Mouse (Mus musculus) liver, embryonic 14.5 days (tissue): ENCODE results near the gene Cdv3. TPM values are rescaled to one million over a fixed set of nuclear protein-coding genes. Genes with fewer than 3 reads are reported as not detected.

ENCODE experiments used
- ATAC-seq: fragments of 200-750 bp; cut with Nextera tagmentation; 2 replicates; pipeline ENCODE4 v1.8.0; 2017; ENCODE audit warnings: moderate number of reproducible peaks, mild to moderate bottlenecking, moderate library complexity; ENCODE audit not compliant: insufficient read depth
- DNase-seq, 3 experiments: peaks; one replicate each; pipeline ENCODE4 v3.0.0-alpha.2; 2012 to 2013; ENCODE audit warnings: low read depth in 3 of 3, low spot score in 3 of 3
- H3K27ac ChIP-seq: fragments of 300-500 bp; sonication (generic); 2 replicates; pipeline ENCODE4 v1.5.1; 2014; ENCODE audit warnings: moderate library complexity, mild to moderate bottlenecking, control low read depth, inconsistent platforms
- H3K27me3 ChIP-seq: fragments of 300-500 bp; sonication (generic); 2 replicates; pipeline ENCODE4 v1.6.1; 2014; ENCODE audit warnings: mild to moderate bottlenecking, low read length, moderate library complexity; ENCODE audit not compliant: control insufficient read depth, insufficient read depth
- H3K36me3 ChIP-seq: fragments of 300-500 bp; sonication (generic); replicated peaks from 2 replicates; pipeline ENCODE4 v1.6.1; 2014; ENCODE audit warnings: low read depth; ENCODE audit not compliant: control insufficient read depth, insufficient read depth
- H3K4me1 ChIP-seq, 2 experiments: fragments of 200-500 bp in 1 of 2; fragments of 300-500 bp in 1 of 2; sonication (generic) in 1 of 2; replicated peaks; 2 replicates each; pipeline ENCODE4 v1.6.1; 2012 to 2014; ENCODE audit warnings: antibody characterized with exemption in 1 of 2, inconsistent platforms in 1 of 2, low read length in 1 of 2; ENCODE audit not compliant: control insufficient read depth in 2 of 2, insufficient read depth in 2 of 2
- H3K4me2 ChIP-seq: fragments of 300-500 bp; sonication (generic); 2 replicates; pipeline ENCODE4 v1.6.1; 2014; ENCODE audit warnings: low read depth, mild to moderate bottlenecking, control low read depth, moderate library complexity
- H3K4me3 ChIP-seq, 2 experiments: fragments of 200-500 bp in 1 of 2; fragments of 300-500 bp in 1 of 2; sonication (generic) in 1 of 2; 2 replicates each; pipeline ENCODE4 v1.5.1; 2012 to 2014; ENCODE audit warnings: low read depth in 2 of 2, low read length in 2 of 2, mild to moderate bottlenecking in 2 of 2, control low read depth in 1 of 2, inconsistent platforms in 1 of 2, moderate library complexity in 1 of 2; ENCODE audit not compliant: insufficient read depth in 1 of 2
- H3K9ac ChIP-seq: fragments of 300-500 bp; sonication (generic); replicated peaks from 2 replicates; pipeline ENCODE4 v1.6.1; 2014; ENCODE audit warnings: mild to moderate bottlenecking, control low read depth, moderate library complexity
- H3K9me3 ChIP-seq: fragments of 300-500 bp; sonication (generic); 2 replicates; pipeline ENCODE4 v1.6.1; 2016; ENCODE audit warnings: low read length, mixed read lengths; ENCODE audit not compliant: control insufficient read depth
- CTCF ChIP-seq: IDR thresholded peaks from 2 replicates; pipeline ENCODE4 v1.5.1; 2016; ENCODE audit warnings: antibody characterized with exemption, low read depth, control low read depth
- EP300 ChIP-seq: IDR thresholded peaks from 2 replicates; pipeline ENCODE4 v1.6.1; 2016; ENCODE audit warnings: antibody characterized with exemption, low read depth
- WGBS: fragments of 180-500 bp; shearing (Covaris S2); extraction: QIAGEN DNeasy Blood & Tissue Kit; methylation state at CpG from one replicate; pipeline ENCODE4 v1.1.7; 2014; ENCODE audit not compliant: insufficient replicate concordance; 5-methylcytosine and 5-hydroxymethylcytosine counted together
- polyA plus RNA-seq, 2 experiments: library from polyadenylated mRNA; depleted of rRNA in 1 of 2; stranded (reverse) in 1 of 2; unstranded in 1 of 2; fragments of >200 nt; fragmentation: Nextera tagmentation in 1 of 2; extraction: Ambion mirVana in 1 of 2; gene quantifications; 2 replicates each; pipeline versions ENCODE4 v1.2.1 to v1.2.3; 2012 to 2014

Gene Cdv3
- polyA plus RNA-seq, 2 experiments, result 32.0 to 41.8 TPM

- Histone ChIP-seq H3K9me3 (no peaks in the 10 kb centered on the region), H3K4me2 (no peak overlapping the region), H3K27me3 (no peaks in the 10 kb centered on the region), H3K36me3 (peaks cover 91% of the 10 kb centered on the region), H3K9ac (no peak overlapping the region), H3K4me3 (no peak overlapping the region), H3K27ac (no peak overlapping the region), H3K4me1 (peaks cover 12 to 17% of the 10 kb centered on the region in 2 experiments)
- ATAC-seq, result no peak
- DNase-seq, result no peak
- WGBS, result 81% methylated on average over 1 of the region's 2 CpGs
- TF ChIP-seq EP300 (no peak), CTCF (no peak)
Observed at GRCm38 (mm10) chr9:103324678-103325077, 41.0 kb downstream of the Cdv3 start.

GRCm38 (mm10) chr9:103309832-103310231 lies 55.8 kb downstream of the Cdv3 start:
- ATAC-seq (no peak), DNase-seq (no peak)
- no peak for TF ChIP-seq EP300
- no peak for TF ChIP-seq CTCF
- Histone ChIP-seq H3K36me3 (peaks cover 68% of the 10 kb centered on the region), H3K9ac (no peak overlapping the region), H3K9me3 (no peaks in the 10 kb centered on the region), H3K27me3 (no peaks in the 10 kb centered on the region), H3K27ac (no peak overlapping the region), H3K4me1 (peaks cover 8% of the 10 kb centered on the region in 2 experiments; a peak in 3 of 4 replicates), H3K4me2 (no peak overlapping the region), H3K4me3 (no peak overlapping the region)
- 81% methylated on average over 6 of the region's 6 CpGs for WGBS

- Histone ChIP-seq H3K4me2 (peak overlapping the region; percentile 76), H3K4me3 (peak overlapping the region; percentile 80 to 90), H3K4me1 (peaks cover 10 to 14% of the 10 kb centered on the region in 2 experiments; a peak in 3 of 4 replicates), H3K27ac (peak overlapping the region; percentile 16), H3K27me3 (no peaks in the 10 kb centered on the region), H3K36me3 (peaks cover 32% of the 10 kb centered on the region), H3K9ac (peak overlapping the region; percentile 70), H3K9me3 (no peaks in the 10 kb centered on the region)
- WGBS, result under 1% methylated on average over 40 of the region's 40 CpGs
- TF ChIP-seq EP300 (no peak), CTCF (0 out of 2 replicates have a peak, but pooled peaks have one; percentile 10)
- ATAC-seq, result peak; percentile 75
- no peak for DNase-seq
Observed at GRCm38 (mm10) chr9:103305332-103306041, 60.2 kb downstream of the Cdv3 start.

GRCm38 (mm10) chr9:103304927-103305326 lies 60.7 kb downstream of the Cdv3 start, which contains the start of the genes 1300017J02Rik and Topbp1:
Gene 1300017J02Rik (minus strand): TSS chr9:103305082.
Gene Topbp1 (plus strand): TSS chr9:103305215.
- DNase-seq (peak; percentile 88 to 89 (median 88)), ATAC-seq (peak; percentile 96)
- Histone ChIP-seq H3K9me3 (no peaks in the 10 kb centered on the region), H3K36me3 (peaks cover 27% of the 10 kb centered on the region), H3K27ac (peak within 1 kb of the TSS; percentile 83), H3K27me3 (no peaks in the 10 kb centered on the region), H3K9ac (peak within 1 kb of the TSS; percentile 70), H3K4me3 (peak within 1 kb of the TSS; percentile 80 to 90), H3K4me2 (peak within 1 kb of the TSS; percentile 76), H3K4me1 (peaks cover 10 to 14% of the 10 kb centered on the region in 2 experiments; a peak in 3 of 4 replicates)
- TF ChIP-seq EP300, result no peak
- TF ChIP-seq CTCF, result peak; percentile 14; the same call in 1 of the 2 replicates
- WGBS, result under 1% methylated on average over 49 of the region's 49 CpGs

Other genes with a start within 250 kb of the Cdv3 start
- gene Srprb, start 163.7 kb downstream of the Cdv3 start, polyA plus RNA-seq (2012; rRNA removed), result 17.1 and 17.8 TPM in 2 replicates
- gene Srprb, start 163.7 kb downstream of the Cdv3 start, polyA plus RNA-seq (2014; fragmentation: Nextera tagmentation; extraction: Ambion mirVana), result 17.8 and 18.4 TPM in 2 replicates
- 0.16 and 0.27 TPM in 2 replicates for gene Gm20425, start 135.5 kb downstream of the Cdv3 start, polyA plus RNA-seq (2012; rRNA removed)
- 1.7 and 4.2 TPM in 2 replicates for gene Gm20425, start 135.5 kb downstream of the Cdv3 start, polyA plus RNA-seq (2014; fragmentation: Nextera tagmentation; extraction: Ambion mirVana)
- gene Trf, start 135.4 kb downstream of the Cdv3 start, polyA plus RNA-seq (2012; rRNA removed), result 1,880 and 2,444 TPM in 2 replicates
- gene Trf, start 135.4 kb downstream of the Cdv3 start, polyA plus RNA-seq (2014; fragmentation: Nextera tagmentation; extraction: Ambion mirVana), result 4,893 and 4,971 TPM in 2 replicates
- gene 1300017J02Rik, start 60.8 kb downstream of the Cdv3 start, polyA plus RNA-seq (2012; rRNA removed), result 32.4 and 42.2 TPM in 2 replicates
- 43.0 and 43.4 TPM in 2 replicates for gene 1300017J02Rik, start 60.8 kb downstream of the Cdv3 start, polyA plus RNA-seq (2014; fragmentation: Nextera tagmentation; extraction: Ambion mirVana)
- 25.9 and 43.3 TPM in 2 replicates for gene Topbp1, start 60.6 kb downstream of the Cdv3 start, polyA plus RNA-seq (2012; rRNA removed)
- gene Topbp1, start 60.6 kb downstream of the Cdv3 start, polyA plus RNA-seq (2014; fragmentation: Nextera tagmentation; extraction: Ambion mirVana), result 36.4 and 42.5 TPM in 2 replicates
- gene Bfsp2, start 114.6 kb upstream of the Cdv3 start, polyA plus RNA-seq (2012; rRNA removed), result 0.40 and 0.73 TPM in 2 replicates
- 0.92 and 1.0 TPM in 2 replicates for gene Bfsp2, start 114.6 kb upstream of the Cdv3 start, polyA plus RNA-seq (2014; fragmentation: Nextera tagmentation; extraction: Ambion mirVana)